Mouse (Mus musculus) heart, adult 8-10 months (tissue): ENCODE data around the gene Megf6. TPM values are rescaled to one million over a fixed set of nuclear protein-coding genes. Genes with fewer than 3 reads are reported as not detected.

ENCODE experiments used
- DNase-seq: peaks from one replicate; pipeline ENCODE4 v3.0.0; 2022; ENCODE audit warnings: low spot score
- total RNA-seq, 4 experiments: library from RNA; stranded (reverse); gene quantifications; 2 replicates each; pipeline ENCODE4 v1.2.4; 2022

Gene Megf6
- 1 to 10 TPM; 6.6 to 9.5 (median 7.1) TPM for total RNA-seq

DNA sequence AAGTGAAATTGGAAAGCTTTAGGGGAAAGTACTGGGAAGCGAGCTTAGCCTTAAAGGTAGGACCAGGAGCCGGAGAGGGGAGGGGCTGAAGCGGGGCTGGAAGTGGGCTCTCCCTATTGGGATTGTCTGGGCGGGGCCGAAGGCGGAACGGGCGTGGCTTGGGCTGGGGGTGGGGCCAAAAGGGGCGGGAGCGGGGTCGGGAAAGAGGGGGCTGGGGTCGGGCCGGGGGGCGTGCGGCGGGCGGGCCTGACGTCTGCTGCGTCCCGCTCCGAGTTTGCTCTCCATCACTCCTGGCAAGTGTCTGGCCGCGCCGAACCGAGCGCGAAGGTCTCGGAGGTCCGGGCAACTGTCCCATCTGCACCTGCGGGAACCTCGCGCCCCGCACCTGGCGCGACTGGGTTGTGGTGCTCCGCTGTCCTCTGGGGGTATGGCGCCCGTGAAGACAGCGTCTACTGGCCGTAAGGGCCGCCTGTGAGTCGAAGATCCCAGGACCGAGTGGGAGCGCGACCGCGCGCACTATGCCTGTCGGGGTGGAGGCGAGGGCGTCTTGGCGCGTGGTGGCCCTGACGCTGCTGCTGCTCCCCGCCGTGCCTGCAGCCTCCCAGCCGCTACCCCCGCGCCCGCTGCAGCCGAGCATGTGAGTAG is at the start of gene Megf6:
TSS of gene Megf6 (plus strand) at position 225 of the 645 bp plus-strand sequence.
- DNase-seq = no peak

DNA sequence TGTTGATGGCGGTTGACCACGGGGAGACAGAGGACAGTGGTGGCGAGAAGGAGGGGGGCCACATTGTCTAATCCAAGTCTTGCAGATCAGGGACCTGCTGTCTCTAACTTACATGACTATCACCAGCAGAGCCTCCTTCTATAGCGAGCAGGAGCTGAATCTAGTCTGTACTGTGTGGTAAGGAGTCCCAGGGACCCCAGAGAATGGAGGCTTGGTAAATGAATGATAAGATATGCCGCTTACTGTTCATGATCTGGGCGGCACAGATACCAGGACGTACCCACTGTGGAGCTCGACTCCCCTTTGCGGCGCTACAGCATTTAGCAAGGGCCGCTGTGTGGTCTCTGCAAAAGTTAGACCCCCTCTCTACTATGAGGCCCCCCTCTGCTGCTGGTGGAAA is 48.7 kb upstream of the Megf6 start:
- DNase-seq = no peak

DNA sequence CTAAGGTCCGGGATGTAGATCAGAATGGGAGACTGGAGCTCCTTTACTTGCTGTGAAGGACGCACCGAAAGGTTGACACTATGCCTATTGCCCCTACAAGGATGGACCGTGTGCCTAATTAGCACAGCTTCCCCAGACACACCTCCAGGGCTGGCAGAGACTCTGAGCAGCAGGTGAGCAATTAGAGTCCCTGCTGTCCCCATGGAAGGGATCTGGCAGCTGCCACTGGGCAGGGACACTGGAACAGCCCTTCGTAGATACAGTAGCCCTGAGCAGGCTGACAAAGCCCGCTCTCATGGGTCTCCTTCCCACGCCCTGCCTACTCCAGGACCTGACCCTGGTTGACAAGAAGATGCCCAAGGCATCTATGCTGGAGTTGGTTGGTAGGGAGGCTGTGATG is 48.2 kb upstream of the Megf6 start:
- no peak for DNase-seq

DNA sequence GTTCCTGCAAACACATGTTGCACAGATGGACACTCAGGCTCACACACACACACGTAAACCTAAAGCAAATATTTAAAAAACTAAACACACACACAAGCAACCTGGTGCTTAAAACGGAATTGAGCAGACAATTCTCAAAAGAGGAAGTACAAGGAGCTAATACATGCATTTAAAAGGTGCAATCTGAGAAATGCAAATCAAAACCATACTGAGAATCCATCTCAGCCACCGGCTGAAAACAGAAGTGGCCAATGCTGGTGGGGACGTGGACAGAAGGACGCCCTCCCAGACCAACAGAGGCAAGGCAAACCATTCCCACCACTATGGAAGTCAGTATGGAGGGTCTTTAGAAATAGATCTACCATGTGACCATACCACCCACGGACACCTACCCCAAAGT is 47.0 kb upstream of the Megf6 start:
- no peak for DNase-seq

DNA sequence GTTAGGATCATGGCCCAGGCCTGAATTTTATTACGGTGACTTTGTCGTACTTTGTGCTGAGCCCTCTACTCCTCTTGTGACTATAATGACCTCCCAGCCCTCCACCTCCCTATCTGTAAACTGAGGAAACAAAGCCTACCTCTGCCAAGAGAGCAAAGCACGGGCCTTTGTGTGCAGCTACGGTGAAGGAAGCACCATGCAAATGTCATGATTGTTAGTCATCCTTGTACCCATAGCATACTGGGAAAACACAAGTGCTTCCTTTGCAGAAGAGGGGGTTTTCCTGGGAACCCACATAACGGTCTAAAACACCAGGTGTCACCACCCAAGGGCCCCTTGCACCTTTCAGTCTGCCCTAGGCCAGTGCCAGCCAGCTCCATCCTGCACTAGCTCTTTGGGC is 45.3 kb upstream of the Megf6 start:
- DNase-seq = no peak

DNA sequence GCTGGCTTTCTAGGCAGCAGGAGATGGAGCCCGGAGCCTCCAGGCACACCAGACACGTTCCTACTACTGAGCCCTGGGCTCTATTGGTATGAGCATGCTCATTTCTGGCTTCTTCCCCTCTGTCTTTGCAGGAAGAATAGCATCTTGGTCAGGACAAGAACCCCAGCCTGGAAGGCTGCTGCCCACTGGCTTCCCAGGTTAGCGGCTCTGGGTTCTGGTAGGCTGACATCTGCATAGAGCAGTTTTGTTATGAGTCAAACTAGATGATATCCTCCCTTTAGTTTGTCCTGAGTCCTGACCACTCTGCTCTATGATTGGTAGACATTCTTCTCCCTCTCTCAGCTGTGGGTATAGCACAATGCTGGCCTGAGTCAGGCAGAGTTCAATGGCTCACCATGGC is 43.3 kb upstream of the Megf6 start:
- no peak for DNase-seq

DNA sequence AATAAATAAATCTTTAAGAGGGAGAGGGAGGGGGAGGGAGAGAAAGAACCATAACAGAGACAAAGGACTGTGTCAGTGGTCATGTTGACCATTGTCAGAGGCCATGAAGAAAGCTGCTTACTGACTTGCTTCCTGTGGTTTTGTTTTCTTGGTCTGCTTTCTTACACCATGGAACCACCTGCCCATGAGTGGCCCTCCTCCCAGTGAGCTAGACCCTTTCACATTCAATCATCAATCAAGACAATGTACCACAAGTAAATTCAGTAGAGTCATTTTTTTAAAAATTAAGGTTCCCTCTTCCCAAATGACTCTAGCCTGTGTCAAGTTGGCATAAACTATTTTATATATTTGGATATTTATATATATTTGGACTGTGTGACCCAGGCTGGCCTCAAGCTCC is 40.6 kb upstream of the Megf6 start:
- DNase-seq = no peak

DNA sequence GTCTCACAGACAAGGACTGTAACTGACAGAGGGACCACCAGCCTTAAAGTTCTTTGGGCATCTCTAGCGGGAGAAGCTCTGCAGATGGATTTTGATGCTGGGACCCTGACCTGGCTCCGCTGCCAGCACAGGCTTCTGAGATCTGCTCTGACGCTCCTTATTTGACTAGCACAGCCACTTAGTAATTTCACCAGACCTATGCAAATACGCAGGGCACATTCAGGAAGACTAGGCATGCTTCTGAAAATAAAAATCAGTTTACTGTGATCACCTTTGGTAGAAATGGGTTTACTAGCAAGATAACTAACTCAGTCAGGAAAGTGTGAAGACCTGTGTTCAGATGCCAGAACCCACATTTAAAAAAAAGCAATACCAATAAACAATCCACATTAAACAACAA is 38.6 kb upstream of the Megf6 start:
- no peak for DNase-seq

DNA sequence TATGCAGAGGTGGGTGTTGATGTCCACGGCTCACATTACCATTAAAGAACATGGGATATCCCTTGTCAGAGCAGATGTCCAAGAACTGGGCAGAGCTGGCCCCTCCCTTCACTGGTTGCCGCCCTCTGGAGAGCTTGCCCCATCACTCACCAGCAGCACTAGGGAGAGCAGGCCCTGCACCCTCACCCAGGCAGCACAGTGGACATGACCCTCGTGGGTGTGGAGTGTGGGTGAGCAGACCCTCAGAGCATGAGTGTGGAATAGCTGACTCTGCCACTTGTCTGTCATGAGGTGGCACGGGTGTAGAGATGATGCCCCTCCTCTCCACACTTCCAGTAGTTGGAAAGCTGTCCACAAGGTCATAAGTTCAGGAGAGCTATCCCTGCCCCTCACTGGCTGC is 35.7 kb upstream of the Megf6 start:
- DNase-seq = no peak

DNA sequence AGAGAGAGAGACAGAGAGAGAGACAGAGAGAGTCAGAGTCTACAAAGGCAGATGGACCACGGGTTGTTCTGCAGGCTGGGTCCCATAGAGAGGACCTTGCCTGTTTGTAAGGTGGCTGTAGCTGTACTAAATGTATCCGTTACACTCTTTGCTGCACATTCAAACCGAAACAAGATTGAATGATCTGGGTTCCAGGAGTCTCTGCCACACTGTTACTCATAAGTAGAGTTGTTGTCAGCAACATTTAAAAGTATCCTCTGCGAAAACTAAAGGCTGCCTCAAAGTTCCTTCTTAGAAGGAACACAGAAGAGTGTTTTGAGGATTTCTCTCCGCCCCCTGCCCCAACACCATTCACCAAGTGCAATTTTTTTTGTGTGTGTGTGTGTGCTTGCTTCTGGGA is 33.4 kb upstream of the Megf6 start:
- DNase-seq = no peak

DNA sequence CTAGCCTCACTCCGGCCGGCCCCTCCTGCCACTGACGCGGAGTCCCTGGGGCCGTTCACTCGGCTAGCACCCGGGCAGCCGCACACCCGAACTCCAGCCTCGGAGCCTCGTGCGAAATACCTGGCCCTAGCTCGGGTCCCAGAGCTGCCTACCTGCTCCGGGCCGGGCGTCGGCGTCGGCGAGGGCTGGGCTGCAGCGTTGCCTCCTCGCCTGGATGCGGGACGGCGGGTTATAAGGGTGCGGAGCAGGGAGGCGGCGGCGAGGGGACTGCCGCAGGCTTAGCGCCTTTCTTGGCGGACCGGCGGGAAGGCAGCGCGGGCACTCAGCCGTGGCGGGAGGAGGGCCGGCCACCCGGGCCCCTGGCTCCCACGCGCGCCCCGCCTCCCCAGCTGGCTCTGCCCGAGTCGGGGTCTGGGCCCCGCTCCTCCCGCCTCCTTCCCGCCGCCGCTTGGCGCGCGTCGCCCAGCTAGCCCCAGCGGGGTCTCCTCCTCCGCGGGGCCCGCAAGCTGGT is 30.8 kb upstream of the Megf6 start:
- no peak for DNase-seq

DNA sequence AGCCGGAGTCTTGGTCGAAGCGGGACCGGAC is 30.5 kb upstream of the Megf6 start, which contains the start of gene Trp73:
TSS of gene Trp73 (minus strand) at position 27 of the 31 bp plus-strand sequence.
- no peak for DNase-seq

DNA sequence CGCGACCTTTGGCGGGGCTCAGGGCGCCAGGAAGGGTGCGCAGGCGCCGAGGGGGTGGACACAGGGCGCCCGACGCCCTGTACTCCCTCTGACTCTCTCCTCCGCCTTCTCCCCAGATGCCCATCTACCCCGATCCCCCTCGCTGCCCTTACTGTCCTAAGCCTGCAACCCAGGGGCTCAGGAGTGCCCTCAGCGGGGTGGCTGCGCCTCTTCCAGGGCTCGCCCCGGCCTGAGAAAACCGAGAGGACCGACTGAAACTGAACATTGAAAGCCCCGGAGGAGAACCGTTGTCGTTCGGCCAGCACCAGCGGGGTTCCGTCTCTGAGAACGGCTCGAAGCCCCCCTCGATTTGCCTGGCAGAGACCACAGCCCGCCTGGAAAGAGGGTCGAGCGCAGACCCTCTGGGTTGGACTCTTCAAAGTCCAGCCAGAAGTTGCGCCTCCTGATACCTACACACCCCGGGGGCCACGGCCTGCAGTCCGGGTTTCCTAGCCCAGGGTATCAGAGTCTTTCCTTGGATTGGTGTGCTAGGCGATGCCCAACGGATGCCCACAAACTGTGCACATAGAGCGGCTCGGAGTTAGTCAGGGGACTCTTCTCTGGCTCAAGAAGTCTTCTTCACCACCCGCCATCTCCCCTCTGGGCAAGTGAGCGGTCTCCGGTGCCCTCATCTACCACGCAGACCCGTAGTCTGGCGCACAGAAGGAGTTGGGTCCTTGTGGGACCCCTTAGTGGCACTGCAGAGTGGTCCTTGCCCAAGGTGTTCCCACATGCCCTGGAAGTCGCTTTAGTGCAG is 30.1 kb upstream of the Megf6 start:
- DNase-seq = no peak

DNA sequence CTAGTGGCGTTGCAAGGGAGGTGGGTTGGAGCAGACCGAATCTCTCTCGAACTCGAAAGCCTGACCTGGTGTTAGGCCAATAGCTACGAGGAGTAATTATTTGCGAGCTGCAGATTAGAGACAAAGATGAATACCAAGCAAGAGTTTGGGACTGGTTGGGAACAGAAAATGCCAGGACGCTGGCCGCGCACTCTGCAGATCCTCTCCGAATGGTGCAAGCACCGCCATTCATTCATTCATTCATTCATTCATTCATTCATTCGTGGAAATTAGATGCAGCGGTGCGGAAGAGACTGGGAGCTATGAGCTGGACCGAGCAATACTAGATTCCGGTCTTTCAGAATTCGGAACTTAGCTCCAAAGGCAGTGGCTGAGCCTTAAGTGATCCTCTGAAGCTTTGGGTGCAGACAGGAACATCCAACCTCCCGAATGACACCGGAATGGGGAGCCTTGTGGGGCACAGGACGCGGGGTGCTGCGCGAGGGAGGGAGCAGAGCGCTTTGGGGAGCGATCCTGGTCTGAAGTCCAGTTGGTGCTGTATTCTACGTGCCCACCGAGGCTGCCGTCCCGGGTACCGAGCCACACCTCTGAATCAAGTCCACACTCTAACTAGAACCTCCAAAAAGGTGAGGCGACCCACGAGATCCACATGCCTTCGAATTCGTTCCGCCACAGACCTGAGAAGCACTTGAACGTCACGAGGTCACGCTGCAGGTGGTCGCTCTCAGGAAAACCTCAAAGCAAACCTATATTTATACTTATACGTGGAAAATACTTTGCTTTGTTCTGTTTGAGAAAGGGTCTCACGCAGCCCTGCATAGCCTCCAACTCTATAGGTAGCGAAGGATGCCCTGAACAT is 29.3 kb upstream of the Megf6 start:
- DNase-seq = no peak

DNA sequence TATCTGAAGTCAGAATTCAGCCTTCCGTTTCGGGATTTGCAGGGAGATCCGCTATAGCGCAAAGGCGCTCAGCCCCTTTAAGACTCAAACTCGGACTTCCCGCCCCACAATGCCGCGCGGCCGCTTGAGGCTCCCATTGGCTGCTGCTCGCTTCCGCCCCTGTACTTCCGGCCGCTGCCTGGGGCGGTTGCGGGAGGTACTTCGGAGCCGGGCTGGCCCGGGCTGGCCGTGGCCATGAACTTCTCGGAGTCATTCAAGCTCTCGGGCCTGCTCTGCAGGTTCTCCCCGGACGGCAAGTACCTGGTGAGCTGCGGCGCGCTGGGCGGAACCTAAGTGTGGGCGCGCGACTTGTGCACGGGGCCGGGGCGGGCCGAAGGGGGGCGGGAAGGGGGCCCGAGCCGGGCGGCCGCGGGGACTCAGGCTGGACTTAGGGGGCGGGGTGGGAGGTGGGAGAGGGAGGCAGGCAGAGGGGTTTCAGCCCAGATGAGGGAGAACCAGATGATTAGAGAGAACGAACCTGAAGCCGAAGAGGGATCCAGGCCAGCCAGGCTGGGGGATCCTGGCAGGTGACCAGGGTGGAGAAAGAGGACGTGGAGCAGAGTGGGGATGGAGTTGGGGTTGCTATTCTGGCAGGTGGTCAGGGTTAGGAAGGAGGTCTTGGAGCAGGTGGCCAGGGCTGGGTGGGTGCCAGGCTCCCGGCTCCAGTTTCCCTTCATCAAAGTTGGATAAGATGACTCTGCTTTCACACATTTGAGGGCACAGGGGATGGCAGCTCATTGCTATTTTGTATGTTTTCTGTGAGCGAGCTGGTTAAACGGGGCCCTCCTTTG is 28.1 kb upstream of the Megf6 start, which contains the start of gene Wrap73:
TSS of gene Wrap73 (plus strand) at position 162 of the 830 bp plus-strand sequence.
- peak; percentile 90 for DNase-seq

DNA sequence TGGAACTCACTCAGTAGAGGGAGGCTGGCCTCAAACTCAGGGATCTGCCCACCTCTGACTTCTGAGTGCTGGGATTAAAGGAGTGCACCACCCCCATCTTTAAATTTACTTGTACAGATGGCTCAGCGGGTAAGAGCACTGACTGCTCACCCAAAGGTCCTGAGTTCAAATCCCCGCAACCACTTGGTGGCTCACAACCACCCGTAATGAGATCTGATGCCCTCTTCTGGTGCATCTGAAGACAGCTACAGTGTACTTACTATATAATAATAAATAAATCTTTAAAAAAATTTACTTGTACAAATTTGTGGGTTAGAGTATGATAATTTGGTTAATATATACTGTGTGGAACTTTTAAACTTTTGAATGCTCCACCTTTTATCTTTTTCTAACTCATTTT is 25.8 kb upstream of the Megf6 start:
- DNase-seq = no peak

DNA sequence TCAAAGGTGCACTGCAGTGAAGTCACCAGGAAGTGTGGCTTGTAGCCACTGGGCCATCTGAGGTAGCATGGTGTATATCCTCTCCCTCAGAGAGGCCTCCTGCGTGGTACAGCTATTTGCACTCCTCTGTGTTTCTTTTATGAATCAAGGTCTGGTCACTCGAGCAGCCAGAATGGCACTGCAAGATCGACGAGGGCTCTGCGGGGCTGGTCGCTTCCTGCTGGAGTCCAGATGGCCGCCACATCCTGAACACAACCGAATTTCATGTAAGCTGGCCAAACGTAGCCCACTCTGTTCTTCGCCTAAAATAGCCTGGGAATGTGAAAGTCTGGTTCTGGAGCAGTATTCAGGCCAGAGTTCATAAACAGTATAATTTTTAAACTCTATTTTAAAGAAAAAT is 24.2 kb upstream of the Megf6 start:
- no peak for DNase-seq

DNA sequence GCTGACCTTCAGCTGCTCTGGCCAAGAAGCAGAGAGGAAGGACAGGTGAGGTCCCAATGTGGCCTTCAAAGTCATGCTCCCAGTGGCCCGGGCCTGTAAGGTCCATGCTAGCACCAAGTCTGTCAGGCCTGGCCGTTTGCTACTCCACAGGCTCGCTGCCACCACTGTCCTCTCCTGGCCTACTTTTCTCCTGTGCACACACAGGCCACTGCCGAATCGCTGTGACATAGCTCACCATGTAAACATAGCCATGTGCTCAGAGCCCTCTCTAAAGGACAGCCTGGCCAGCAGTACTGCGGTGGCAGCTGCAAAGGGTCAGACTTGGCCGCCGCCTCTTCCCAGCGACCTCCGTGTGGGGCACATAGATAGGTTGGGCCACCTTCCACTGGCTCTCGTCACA is 16.4 kb upstream of the Megf6 start:
- no peak for DNase-seq

DNA sequence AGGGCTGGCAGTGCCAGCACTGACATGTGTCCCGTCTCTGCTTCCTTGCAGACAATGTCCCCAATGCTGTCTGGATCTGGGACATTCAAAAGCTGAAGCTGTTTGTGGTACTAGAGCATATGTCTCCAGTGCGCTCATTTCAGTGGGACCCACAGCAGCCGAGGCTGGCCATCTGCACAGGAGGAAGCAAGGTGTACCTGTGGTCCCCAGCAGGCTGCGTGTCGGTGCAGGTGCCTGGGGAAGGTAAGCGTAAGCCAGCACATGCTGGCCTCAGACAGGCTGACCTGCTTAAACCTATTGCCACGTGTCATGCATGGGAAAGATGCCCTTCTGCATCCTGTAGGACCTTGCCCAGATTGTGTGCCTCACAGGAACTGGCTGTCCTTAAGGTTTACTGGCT is 14.5 kb upstream of the Megf6 start:
- no peak for DNase-seq

DNA sequence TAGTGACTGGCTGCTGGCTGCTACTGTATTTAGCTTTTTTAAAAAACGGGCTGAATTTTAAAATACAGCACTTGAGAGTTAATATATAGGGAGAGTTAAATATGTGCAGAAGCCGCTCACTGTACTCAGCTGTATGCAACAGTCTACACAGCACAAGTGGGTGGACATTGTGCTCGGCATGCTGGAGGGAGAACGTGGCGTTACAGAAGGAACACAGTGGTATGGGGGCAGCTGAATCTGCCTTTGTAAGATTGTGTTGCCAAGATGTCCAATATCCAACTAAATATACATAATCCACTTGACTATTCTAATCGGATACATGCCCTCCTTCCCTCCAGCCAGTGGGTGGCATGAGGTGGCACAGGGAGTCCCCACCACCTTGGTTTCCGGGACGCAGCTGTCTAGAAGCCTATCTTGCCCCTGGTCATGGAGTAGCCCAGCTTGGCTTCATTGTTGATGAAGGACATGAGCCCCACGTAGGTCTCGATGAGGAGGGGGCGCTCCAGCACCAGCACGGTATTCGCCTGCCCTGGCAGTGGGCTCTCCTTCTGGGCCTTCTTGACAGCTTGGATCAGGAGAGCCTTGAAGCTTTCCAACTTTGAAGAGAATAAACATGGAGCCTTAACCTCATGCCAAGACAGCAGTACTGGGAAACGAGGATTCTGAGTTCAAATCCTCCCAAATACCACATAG is 12.4 kb upstream of the Megf6 start:
- no peak for DNase-seq

DNA sequence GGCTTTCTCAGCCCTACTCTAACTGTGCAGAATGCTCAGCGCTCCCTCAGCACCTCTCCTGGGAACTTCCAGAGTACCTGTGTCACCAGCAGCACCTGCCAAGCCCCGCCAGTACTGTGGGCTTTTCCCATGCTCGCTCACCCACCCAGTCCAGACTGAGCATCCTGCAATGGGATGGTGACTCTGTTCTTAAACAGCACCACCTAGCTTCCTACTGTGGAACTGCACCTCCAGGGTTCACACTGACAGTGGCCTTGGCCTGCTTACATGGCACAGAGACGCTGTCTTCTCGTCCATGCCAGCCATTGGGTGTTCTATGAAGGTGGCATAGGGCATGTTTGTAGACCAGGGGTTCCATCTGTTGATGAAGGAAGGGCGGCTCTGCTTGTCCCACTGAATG is 11.5 kb upstream of the Megf6 start:
- peak; percentile 85 for DNase-seq
